In the genomic region with DNA sequence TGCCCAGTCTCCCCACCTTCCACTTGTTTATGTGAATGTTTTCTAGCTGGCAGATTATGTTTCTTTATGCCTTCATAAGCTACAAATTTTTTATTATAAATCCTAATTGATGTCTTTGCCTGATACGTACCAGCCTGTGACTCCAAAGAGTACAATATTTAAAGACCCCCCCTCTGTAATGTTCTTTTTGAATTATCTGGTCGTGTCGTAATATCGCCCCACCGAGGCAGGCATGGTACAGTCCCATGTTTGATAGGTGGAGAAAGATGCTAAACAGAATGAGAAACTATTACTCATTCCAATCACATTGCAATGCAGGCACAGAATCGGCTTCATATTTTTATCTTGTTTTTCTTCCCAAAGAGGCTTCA, we compare ENCODE assay signal across 8 mouse cellular contexts. TPM values are rescaled to one million over a fixed set of nuclear protein-coding genes. Genes with fewer than 3 reads are reported as not detected.
DNase-seq lines count a peak whose midpoint lies in the region; ATAC-seq lines count a peak whose summit lies in the region.

No protein-coding gene starts in this region.

- H3K27me3 ChIP-seq in heart, embryonic 13.5 days (replicated peaks) = no peaks in the 10 kb centered on the region
- no peaks in the 10 kb centered on the region for H3K27me3 ChIP-seq in hindbrain, embryonic 11.5 days (ENCODE audit: control insufficient read depth, insufficient read depth, low read length)

- peaks cover 31% of the 10 kb centered on the region for H3K4me1 ChIP-seq in heart, embryonic 13.5 days
- no peaks in the 10 kb centered on the region for H3K4me1 ChIP-seq in hindbrain, embryonic 11.5 days (replicated peaks; ENCODE audit: control insufficient read depth, insufficient read depth, low read length)

- peak overlapping the region; percentile 79 for H3K27ac ChIP-seq in heart, embryonic 13.5 days (replicated peaks)
- peak overlapping the region; percentile 100 for H3K27ac ChIP-seq in hindbrain, embryonic 11.5 days (ENCODE audit: low read depth, low read length)

- DNase-seq in heart, adult 8-10 months (ENCODE audit: low spot score) = no peak
- peak; percentile 75 for DNase-seq in CD4-positive helper T cell, adult 2 months (ENCODE audit: low read depth, low spot score)
- peak; percentile 82 for DNase-seq in brain, embryonic 18.5 days (ENCODE audit: low read depth, low spot score)
- DNase-seq in hindbrain, embryonic 11.5 days (ENCODE audit: low spot score) = no peak
- peak; percentile 72 for DNase-seq in liver
- DNase-seq in right cerebral cortex, adult 2 months (ENCODE audit: low spot score in 2 of 2) = peak; percentile 63 to 72
- no peak for DNase-seq in retina, postnatal 1 day

- no peak for ATAC-seq in heart, embryonic 13.5 days (ENCODE audit: extremely low read depth, insufficient number of reproducible peaks, low FRiP score, low TSS enrichment)
- peak; percentile 75 for ATAC-seq in hindbrain, embryonic 11.5 days (ENCODE audit: low FRiP score)

- H3K4me2 ChIP-seq in heart, embryonic 13.5 days = peak overlapping the region; percentile 90
- H3K4me2 ChIP-seq in hindbrain, embryonic 11.5 days (replicated peaks; ENCODE audit: low read depth, low read length) = peak overlapping the region; percentile 54

- peak overlapping the region; percentile 91 for H3K4me3 ChIP-seq in heart, embryonic 13.5 days
- peak overlapping the region; percentile 94 for H3K4me3 ChIP-seq in hindbrain, embryonic 11.5 days (ENCODE audit: low read depth, low read length)

- WGBS in heart, embryonic 13.5 days = 3% methylated on average over 6 of the region's 6 CpGs
- 2% methylated on average over 6 of the region's 6 CpGs for WGBS in hindbrain, embryonic 11.5 days

- no peaks in the 10 kb centered on the region for H3K9me3 ChIP-seq in heart, embryonic 13.5 days
- no peaks in the 10 kb centered on the region for H3K9me3 ChIP-seq in hindbrain, embryonic 11.5 days (ENCODE audit: control insufficient read depth, low read length)

- no peaks in the 10 kb centered on the region for H3K36me3 ChIP-seq in heart, embryonic 13.5 days
- no peaks in the 10 kb centered on the region for H3K36me3 ChIP-seq in hindbrain, embryonic 11.5 days (ENCODE audit: control insufficient read depth, insufficient read depth, low read length)

- H3K9ac ChIP-seq in heart, embryonic 13.5 days = peak overlapping the region; percentile 77
- H3K9ac ChIP-seq in hindbrain, embryonic 11.5 days (ENCODE audit: low read depth, low read length) = peak overlapping the region; percentile 24; the same call in 1 of the 2 replicates

RNA-seq across cellular contexts. Expression of gene Rtn3, which starts 0.4 kb away (rescaled TPM):
- 129 and 138 TPM in 2 replicates for polyA plus RNA-seq in heart, embryonic 13.5 days (2015; fragmentation: Nextera tagmentation; extraction: Ambion mirVana)
- total RNA-seq in heart, adult 8-10 months (2022) = 10 to 100 TPM; 68.0 to 76.0 (median 73.0) TPM
- polyA plus RNA-seq in hindbrain, embryonic 11.5 days (2014; fragmentation: Nextera tagmentation; extraction: Ambion mirVana) = 300 and 304 TPM in 2 replicates

RNA-seq across cellular contexts. Expression of gene Atl3, which starts 10.3 kb away (rescaled TPM):
- 7.2 and 7.7 TPM in 2 replicates for polyA plus RNA-seq in heart, embryonic 13.5 days (2015; fragmentation: Nextera tagmentation; extraction: Ambion mirVana)
- total RNA-seq in heart, adult 8-10 months (2022) = 10 to 100 TPM; 10.2 to 13.2 (median 12.8) TPM
- polyA plus RNA-seq in hindbrain, embryonic 11.5 days (2014; fragmentation: Nextera tagmentation; extraction: Ambion mirVana) = 8.4 and 9.4 TPM in 2 replicates

Comparison
In these comparisons a context has a peak if more than half of its experiments do, and no peak if none do; other contexts are left out.
1. DNase-seq: peak in CD4-positive helper T cell, adult 2 months (single experiment), brain, embryonic 18.5 days (single experiment), liver (single experiment) and right cerebral cortex, adult 2 months (2 of 2); none in heart, adult 8-10 months (single experiment), hindbrain, embryonic 11.5 days (single experiment) and retina, postnatal 1 day (single experiment).